Mouse (Mus musculus): ENCODE results near the gene Sh2b1. TPM values are rescaled to one million over a fixed set of nuclear protein-coding genes. Genes with fewer than 3 reads are reported as not detected.

Sh2b1 gene
- polyA plus RNA-seq, 1 experiment from 2014 or later = 20.0 TPM

DNA sequence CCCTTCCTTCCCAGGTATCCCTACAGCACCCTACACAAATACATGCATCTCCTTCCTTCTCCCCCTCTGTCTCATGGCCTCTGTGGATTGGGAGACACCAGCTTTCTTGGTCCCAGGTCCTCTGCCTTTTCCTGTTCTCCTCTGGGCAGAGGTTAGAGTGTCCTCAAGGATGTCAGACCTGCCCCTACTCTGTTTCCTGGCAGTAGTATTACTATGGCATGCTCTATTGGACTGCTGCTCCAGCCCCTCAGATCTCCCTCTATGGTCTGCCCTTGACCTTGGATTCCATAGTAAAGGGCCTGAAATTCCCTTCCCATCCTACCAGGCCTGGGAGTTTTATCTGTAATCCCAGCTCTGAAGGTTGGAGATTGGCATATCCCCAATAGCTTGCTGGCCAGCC lies 45.1 kb downstream of the Sh2b1 start:
- TF ChIP-seq CTCF (IDR thresholded peaks at IDR 0.05; ENCODE audit: low read depth) (no peak), EP300 (optimal IDR thresholded peaks at IDR 0.05) (no peak)
- peaks cover 5% of the 10 kb centered on the region; the same call in 1 of the 2 replicates for H3K4me1 ChIP-seq (replicated peaks; ENCODE audit: control insufficient read depth, insufficient read depth)
- no peak overlapping the region for H3K4me2 ChIP-seq (replicated peaks; ENCODE audit: low read depth)
- H3K27ac ChIP-seq (replicated peaks) = no peak overlapping the region
- peaks cover 3% of the 10 kb centered on the region; the same call in 1 of the 2 replicates for H3K36me3 ChIP-seq (ENCODE audit: control insufficient read depth, insufficient read depth, low read length)
- no peak for ATAC-seq (ENCODE audit: low FRiP score, low TSS enrichment)
- no peak for DNase-seq (ENCODE audit: low spot score)
- H3K9me3 ChIP-seq (ENCODE audit: control insufficient read depth, low read length) = no peaks in the 10 kb centered on the region
- no peak overlapping the region for H3K4me3 ChIP-seq (ENCODE audit: low read depth, low read length)
- no peak overlapping the region for H3K9ac ChIP-seq (ENCODE audit: low read length)
- no peaks in the 10 kb centered on the region for H3K27me3 ChIP-seq (ENCODE audit: control insufficient read depth, insufficient read depth, low read length)

DNA sequence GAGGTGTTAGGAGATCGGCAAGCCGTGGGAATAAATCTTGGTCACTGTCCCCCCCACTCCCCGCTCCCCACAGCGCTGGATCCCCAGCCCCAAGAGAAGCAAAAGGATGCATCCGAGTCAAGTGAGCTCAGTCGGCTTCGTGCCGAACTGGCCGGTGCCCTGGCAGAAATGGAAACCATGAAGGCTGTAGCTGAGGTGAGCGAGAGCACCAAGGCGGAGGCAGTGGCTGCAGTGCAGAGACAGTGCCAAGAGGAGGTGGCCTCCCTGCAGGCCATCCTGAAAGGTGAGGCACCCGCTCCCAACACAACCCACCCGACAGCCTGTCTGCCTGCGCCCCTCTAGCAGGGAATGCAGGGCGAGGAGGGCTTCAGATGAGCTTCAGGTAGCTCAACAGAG lies 45.7 kb downstream of the Sh2b1 start:
- 21% methylated on average over 15 of the region's 15 CpGs for WGBS
- peak overlapping the region; percentile 74 for H3K4me2 ChIP-seq (replicated peaks; ENCODE audit: low read depth)
- no peaks in the 10 kb centered on the region for H3K27me3 ChIP-seq (ENCODE audit: control insufficient read depth, insufficient read depth, low read length)
- ATAC-seq (ENCODE audit: low FRiP score, low TSS enrichment) = peak; percentile 5; the same call in 1 of the 2 replicates
- TF ChIP-seq EP300 (optimal IDR thresholded peaks at IDR 0.05) = no peak
- no peak for TF ChIP-seq CTCF (IDR thresholded peaks at IDR 0.05; ENCODE audit: low read depth)
- peak overlapping the region; percentile 97 for H3K27ac ChIP-seq (replicated peaks)
- H3K9ac ChIP-seq (ENCODE audit: low read length) = peak overlapping the region; percentile 76
- H3K4me1 ChIP-seq (replicated peaks; ENCODE audit: control insufficient read depth, insufficient read depth) = peaks cover 5% of the 10 kb centered on the region; the same call in 1 of the 2 replicates
- peaks cover 3% of the 10 kb centered on the region; the same call in 1 of the 2 replicates for H3K36me3 ChIP-seq (ENCODE audit: control insufficient read depth, insufficient read depth, low read length)
- peak overlapping the region; percentile 69 for H3K4me3 ChIP-seq (ENCODE audit: low read depth, low read length)
- no peak for DNase-seq (ENCODE audit: low spot score)
- no peaks in the 10 kb centered on the region for H3K9me3 ChIP-seq (ENCODE audit: control insufficient read depth, low read length)

DNA sequence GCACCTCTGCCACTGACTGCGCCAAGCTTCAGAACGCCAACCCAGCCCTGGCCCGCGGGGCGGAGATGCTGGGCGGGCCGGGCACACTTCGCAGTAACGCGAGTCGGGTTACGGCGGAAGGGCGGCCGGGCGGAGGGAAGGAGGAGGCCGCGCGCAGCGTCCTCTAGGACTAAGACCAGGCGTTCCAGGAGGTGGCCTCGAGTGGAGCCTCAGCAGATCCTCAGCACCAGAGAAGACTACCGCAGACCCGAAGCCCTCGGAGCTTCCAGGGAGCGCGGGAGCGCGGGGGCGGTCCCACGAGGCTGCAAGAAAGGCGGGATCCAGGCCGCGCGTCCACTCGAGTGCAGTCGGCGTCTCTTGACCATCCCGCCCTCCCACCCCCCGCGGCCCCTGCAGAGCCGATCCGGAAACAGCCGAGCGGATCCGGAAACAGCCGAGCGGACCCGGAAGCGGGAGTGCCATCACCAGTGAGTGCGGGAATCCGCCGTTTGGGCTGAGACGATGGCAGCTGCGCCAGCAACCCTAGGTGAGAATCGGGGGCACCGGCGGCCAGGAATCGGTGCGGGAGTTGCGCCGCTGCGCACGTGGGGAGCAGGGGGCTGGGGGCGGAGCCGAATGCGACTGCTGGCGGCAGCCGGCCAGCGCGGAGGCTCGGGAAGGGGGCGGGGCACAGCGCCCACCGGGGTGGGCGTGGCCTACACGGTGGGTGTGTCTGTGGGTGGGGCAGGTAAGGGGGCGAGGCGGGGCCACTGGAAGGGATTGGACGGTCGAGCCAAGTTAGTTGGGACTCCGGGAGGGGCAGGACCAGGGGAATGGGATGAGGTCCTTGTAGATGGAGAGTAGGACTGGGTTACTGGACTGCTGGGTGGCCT lies 46.4 kb downstream of the Sh2b1 start, which contains the start of gene Rabep2:
Rabep2 (plus strand) TSS at position 129 of the 872 bp plus-strand sequence.
- DNase-seq (ENCODE audit: low spot score) (peak; percentile 94), ATAC-seq (ENCODE audit: low FRiP score, low TSS enrichment) (peak; percentile 93)
- no peaks in the 10 kb centered on the region for H3K9me3 ChIP-seq (ENCODE audit: control insufficient read depth, low read length)
- WGBS = under 1% methylated on average over 79 of the region's 82 CpGs
- H3K4me2 ChIP-seq (replicated peaks; ENCODE audit: low read depth) = peak within 1 kb of the TSS; percentile 74
- H3K27me3 ChIP-seq (ENCODE audit: control insufficient read depth, insufficient read depth, low read length) = no peaks in the 10 kb centered on the region
- H3K4me3 ChIP-seq (ENCODE audit: low read depth, low read length) = peak within 1 kb of the TSS; percentile 69
- peak within 1 kb of the TSS; percentile 76 for H3K9ac ChIP-seq (ENCODE audit: low read length)
- H3K27ac ChIP-seq (replicated peaks) = peak within 1 kb of the TSS; percentile 97
- TF ChIP-seq CTCF (IDR thresholded peaks at IDR 0.05; ENCODE audit: low read depth) (peak; percentile 8; the same call in 1 of the 2 replicates), EP300 (optimal IDR thresholded peaks at IDR 0.05) (peak; percentile 27)
- peaks cover 3% of the 10 kb centered on the region; the same call in 1 of the 2 replicates for H3K36me3 ChIP-seq (ENCODE audit: control insufficient read depth, insufficient read depth, low read length)
- peaks cover 5% of the 10 kb centered on the region; the same call in 1 of the 2 replicates for H3K4me1 ChIP-seq (replicated peaks; ENCODE audit: control insufficient read depth, insufficient read depth)

DNA sequence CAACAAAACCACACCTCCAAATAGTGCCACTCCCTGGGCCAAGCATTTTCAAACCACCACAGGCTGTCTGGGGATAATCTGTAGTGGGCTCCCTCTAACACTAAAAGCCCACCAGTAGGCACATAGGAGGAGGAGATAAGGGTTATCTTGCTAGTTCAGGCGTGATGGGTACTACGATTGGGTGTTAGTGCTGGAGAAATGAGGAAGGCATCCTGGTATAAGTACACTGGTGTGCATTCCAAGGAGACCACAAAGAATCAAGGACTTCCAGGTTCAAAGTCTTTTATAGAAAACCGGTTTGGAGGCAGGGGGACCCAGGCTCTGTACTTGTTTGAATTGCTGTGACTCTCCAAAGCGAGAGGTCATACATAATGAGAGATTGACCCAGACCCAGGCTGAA lies 47.1 kb downstream of the Sh2b1 start:
- Histone ChIP-seq H3K27me3 (ENCODE audit: control insufficient read depth, insufficient read depth, low read length) (no peaks in the 10 kb centered on the region), H3K36me3 (ENCODE audit: control insufficient read depth, insufficient read depth, low read length) (no peaks in the 10 kb centered on the region; the same call in 1 of the 2 replicates), H3K4me3 (ENCODE audit: low read depth, low read length) (peak overlapping the region; percentile 69), H3K27ac (replicated peaks) (peak overlapping the region; percentile 97), H3K9me3 (ENCODE audit: control insufficient read depth, low read length) (no peaks in the 10 kb centered on the region), H3K9ac (ENCODE audit: low read length) (peak overlapping the region; percentile 76), H3K4me2 (replicated peaks; ENCODE audit: low read depth) (peak overlapping the region; percentile 74), H3K4me1 (replicated peaks; ENCODE audit: control insufficient read depth, insufficient read depth) (peaks cover 5% of the 10 kb centered on the region; the same call in 1 of the 2 replicates)
- WGBS = 11% methylated on average over 4 of the region's 4 CpGs
- ATAC-seq (ENCODE audit: low FRiP score, low TSS enrichment) (peak; percentile 70), DNase-seq (ENCODE audit: low spot score) (no peak)
- no peak for TF ChIP-seq EP300 (optimal IDR thresholded peaks at IDR 0.05)

DNA sequence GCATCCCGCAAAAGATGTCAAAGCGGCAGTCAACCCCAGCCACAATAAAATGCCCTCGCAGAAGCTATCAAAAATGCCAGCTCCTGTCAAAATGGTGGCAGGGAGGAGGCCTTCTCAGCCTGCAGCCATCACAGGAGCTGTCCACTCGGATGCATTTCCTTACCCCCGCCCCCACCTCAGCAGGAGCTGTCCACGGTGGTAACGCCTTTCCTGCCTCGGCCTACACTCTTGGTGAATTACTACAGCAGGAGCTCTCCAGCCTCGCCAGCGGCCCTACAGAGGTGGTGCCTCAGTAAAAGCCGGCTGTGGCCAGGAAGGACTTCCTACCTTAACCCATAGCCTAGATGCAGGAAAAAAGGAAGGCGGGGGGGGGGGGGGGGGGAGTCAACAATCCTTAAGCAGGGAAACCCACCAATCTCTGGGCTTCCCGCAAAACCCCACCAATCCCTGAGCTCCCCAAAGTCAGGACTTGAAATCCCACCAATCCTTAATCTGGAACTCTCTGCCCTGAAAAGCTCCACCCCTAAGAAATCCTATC lies 47.8 kb downstream of the Sh2b1 start:
- no peak for ATAC-seq (ENCODE audit: low FRiP score, low TSS enrichment)
- no peak overlapping the region for H3K9ac ChIP-seq (ENCODE audit: low read length)
- WGBS = 47% methylated on average over 12 of the region's 13 CpGs
- no peaks in the 10 kb centered on the region; the same call in 1 of the 2 replicates for H3K36me3 ChIP-seq (ENCODE audit: control insufficient read depth, insufficient read depth, low read length)
- H3K27me3 ChIP-seq (ENCODE audit: control insufficient read depth, insufficient read depth, low read length) = no peaks in the 10 kb centered on the region
- TF ChIP-seq EP300 (optimal IDR thresholded peaks at IDR 0.05) (no peak), CTCF (IDR thresholded peaks at IDR 0.05; ENCODE audit: low read depth) (no peak)
- no peak overlapping the region for H3K4me3 ChIP-seq (ENCODE audit: low read depth, low read length)
- H3K27ac ChIP-seq (replicated peaks) = no peak overlapping the region
- H3K4me2 ChIP-seq (replicated peaks; ENCODE audit: low read depth) = no peak overlapping the region
- no peak for DNase-seq (ENCODE audit: low spot score)
- H3K9me3 ChIP-seq (ENCODE audit: control insufficient read depth, low read length) = no peaks in the 10 kb centered on the region
- peaks cover 5% of the 10 kb centered on the region; the same call in 1 of the 2 replicates for H3K4me1 ChIP-seq (replicated peaks; ENCODE audit: control insufficient read depth, insufficient read depth)
